Mouse (Mus musculus): Measurements from ENCODE around the gene Efnb3.
A peak's percentile ranks its signal among the peaks of the same experiment; 100 is the strongest.

Efnb3 gene

DNA sequence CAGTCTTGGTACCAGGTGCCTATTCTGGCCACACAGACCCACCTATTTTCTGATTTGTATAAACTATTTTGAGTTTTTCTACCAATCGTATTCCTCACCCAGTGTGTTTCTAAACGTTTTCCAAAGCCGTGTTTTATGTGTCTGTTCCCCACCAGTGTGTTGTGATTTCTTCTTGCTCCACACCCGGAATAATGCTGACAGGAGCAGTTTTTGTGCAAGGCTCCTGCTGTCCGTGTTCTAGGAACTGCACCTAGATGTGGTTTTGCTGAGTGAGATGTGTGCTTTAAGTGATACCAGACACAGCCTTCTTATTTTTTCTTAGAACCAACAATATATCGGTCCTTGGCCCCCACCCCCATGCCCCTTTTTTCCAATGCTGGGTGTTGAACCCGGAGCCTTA is 24.0 kb upstream of the Efnb3 start:
- no peak for DNase-seq (ENCODE audit: inconsistent age in 2 of 2, low spot score in 1 of 2)

DNA sequence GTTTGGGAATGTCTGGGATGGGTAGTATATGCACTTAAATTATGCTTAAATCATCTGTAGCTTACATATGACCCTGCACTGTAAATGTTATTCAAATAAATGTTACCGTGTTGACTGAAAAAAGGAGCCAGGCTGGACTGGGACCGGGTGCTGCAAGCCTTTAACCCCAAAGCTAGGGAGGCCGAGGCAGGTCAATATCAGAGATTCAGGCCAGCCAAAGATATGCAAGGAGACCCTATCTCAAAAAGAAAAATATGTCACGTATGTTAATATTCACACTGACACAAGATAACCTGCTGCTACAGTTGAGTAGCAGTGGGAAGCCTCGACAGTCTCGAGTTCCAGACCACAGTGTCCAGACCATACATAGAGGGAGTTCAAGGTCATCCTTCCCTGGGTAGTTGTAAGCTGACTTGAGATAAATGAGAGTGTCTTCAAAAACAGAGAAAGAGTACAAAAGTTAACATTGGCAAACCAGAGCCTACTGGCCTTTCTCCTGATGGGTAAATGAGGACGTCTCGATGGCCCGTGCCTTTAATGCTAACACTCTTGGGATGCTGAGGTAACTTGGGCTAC is 22.3 kb upstream of the Efnb3 start:
- no peak for DNase-seq (ENCODE audit: inconsistent age in 2 of 2, low spot score in 1 of 2)

DNA sequence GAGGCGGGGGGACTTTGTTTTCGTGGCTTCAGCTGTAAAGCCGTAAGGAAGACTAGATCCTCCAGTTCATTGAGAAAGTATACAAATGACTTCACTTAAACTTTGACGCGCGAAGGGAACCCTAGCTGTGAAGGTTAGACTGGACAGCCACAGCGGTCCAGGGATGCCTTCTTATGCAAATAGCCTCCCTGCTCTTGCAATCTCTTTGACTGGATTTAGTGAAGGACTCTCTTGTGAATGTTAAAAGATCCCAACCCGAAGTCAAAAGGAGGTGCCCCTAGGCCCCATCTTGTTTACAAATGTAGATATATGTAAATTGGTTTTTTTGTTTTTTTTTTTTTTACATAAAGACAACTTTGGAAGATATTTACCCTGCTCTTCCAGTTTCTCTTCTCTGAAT is 21.8 kb upstream of the Efnb3 start:
- DNase-seq (ENCODE audit: inconsistent age in 2 of 2, low spot score in 1 of 2) = no peak

DNA sequence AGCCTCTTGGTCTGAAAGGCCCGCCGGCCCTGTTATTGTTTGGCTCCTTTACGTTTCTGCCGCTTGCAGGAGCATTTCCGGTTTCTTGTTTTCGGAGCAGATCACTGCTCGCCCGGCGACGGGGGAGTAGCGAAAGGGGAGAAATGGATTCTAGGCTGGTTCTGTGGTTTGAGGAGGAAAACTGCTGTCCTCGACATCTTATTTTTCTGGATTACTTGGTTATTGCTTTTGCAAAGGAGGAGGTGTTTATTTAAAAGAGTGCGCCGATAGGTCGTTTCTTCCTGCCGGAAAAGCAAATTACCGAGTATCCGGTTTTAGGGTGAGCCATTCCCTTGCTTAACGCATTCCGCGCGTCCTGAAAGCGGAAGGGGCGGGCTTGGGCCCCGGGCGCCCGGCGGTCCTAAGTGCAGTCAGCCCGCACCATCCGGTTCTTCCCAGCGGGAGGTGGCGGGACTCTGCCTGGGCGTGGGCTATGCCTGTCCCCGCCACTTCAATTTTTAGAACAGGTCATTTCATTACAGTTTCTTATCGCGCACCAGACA is 21.2 kb upstream of the Efnb3 start:
- peak; percentile 92 to 97 for DNase-seq (ENCODE audit: inconsistent age in 2 of 2, low spot score in 1 of 2)

DNA sequence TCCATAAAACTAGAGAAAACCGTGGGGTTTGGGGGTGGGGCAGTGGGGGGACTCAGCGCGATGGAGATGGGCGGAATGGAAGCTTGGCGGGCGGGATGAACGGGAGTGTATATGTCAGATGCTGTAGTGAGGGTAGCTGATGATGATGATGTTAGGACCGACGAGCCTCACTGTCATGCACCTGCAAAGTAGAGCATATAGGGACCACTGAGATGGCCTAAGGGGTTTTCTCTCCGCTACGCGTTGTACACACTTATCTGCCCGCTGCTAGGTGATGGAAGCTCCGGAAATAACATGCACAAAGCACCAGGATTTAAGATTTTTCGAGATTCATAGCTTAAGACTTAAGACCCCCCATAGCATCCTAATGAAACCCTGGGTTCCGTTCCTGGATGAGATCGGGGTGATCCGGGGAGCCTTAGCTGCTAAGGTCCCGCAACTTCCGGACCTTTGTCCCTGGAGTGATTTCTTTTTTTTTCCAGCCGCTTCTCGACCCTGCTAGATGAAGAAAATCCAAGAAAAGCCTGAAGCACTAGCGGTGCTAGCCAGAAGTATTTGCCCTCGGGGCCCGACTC is 20.7 kb upstream of the Efnb3 start:
- no peak for DNase-seq (ENCODE audit: inconsistent age in 2 of 2, low spot score in 1 of 2)

DNA sequence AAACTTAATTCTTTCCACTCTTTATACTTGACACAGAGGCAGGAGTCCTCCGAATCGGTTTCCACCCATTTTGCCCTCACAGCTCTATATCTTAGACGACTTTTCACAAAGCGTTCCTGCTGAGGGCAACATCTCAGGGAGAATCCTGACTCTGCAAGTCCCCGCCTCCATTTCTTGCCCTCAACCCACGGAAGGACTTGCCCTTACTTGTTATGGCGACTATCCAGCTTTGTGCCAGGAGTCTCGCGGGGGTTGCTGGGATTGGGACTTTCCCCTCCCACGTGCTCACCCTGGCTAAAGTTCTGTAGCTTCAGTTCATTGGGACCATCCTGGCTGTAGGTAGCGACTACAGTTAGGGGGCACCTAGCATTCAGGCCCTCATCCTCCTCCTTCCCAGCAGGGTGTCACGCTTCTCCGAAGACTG is 20.1 kb upstream of the Efnb3 start, which contains the start of the genes Wrap53 and Trp53:
Wrap53 (minus strand) TSS at position 165 of the 424 bp plus-strand sequence.
Trp53 (plus strand) TSS at position 269 of the 424 bp plus-strand sequence.
- peak; percentile 92 to 97 for DNase-seq (ENCODE audit: inconsistent age in 2 of 2, low spot score in 1 of 2)

DNA sequence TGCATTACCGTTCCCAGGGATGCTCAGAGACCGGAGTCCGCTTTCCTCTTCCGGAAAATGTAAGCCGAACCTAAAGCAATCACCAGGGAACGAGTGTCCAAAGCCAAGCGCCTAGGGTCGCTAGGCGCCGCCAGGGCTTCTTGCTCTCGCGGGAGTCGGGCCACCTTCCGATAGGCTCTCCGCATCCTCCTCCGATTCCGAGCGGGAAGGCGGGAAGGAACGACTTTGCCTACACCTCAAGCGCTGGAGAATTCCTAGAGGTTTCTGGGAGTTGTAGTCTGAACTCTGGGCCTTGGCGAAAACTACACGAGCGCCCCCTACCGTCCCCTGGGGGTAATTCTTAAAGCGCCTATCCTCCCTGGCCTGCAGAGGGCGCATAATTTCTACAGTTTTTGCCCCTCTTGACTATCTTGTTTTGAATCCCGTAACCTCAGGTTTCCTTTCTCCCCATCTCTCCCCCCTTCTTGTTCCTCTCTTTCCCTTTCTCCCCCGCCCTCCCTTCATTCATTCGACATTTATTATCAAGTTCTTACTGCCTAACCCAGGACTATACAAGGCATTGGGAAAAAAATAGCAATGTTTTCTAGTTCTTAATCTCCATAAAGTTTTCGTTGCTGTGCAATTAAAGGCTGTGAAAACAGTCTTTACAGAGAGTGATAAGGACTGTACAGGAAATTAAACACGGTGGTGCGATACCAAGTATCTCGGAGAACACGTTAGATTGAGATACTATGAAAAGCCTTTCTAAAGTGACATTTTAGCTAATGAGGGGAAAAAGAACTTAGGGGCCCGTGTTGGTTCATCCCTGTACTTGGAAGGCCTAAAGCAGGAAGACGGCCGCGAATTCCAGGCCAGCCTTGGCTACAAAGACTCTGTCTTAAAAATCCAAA is 19.4 kb upstream of the Efnb3 start:
- DNase-seq (ENCODE audit: inconsistent age in 2 of 2, low spot score in 1 of 2) = peak; percentile 97 to 100

DNA sequence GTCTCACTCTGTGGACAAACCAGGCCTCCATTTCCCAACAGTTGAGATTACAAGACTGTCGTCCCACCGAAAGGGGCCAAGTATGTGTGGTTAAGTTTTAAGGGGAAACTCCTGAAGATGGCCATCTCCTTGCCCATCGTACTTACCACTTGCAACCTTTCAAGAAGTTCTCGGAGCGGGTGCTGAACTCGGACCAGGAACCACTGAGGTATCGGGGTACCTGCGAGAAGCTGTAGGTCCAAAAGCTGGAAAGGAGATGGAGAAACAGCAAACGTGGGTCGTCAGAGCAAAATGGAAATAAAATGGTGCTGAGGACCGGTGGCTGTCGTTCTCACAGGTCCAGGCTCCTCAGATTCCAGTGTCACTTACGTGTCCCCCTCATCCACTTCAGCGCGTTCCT is 18.3 kb upstream of the Efnb3 start:
- no peak for DNase-seq (ENCODE audit: inconsistent age in 2 of 2, low spot score in 1 of 2)

DNA sequence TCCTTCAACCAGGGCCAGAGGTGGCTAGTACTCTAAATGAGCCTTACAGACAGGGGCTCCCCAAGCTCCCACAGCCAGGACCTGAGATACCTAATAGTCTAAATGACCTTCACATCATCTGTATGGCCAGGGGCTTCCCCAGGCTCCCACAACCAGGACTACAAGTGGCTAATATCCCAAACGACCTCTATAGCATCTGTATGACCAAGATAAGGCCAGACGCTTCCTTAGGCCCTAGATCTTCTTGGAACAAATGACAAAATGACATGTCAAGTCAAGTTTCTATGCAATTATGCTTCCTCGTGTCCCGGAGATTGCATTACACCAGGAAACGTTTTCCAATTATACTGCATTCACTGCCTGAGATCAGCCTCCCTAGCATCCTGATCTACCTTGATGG is 16.3 kb upstream of the Efnb3 start:
- DNase-seq (ENCODE audit: inconsistent age in 2 of 2, low spot score in 1 of 2) = no peak

DNA sequence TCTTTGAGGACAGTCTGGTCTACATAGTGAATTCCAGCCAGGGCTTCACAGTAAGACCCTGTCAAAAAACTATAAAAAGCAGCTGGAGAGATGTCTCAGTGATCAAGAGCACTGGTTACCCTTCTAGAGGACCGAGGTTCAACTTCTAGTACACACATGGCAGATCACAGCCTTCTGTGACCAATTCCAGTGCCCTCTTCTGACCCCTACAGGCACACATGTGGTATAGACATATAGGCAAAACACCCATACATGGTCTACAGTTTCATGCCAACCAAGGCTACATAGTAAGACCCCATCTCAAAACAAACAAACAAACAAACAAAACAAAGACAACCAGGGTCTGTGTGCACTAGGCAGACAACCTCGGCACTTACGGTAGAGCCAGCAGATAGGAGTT is 15.2 kb upstream of the Efnb3 start:
- DNase-seq (ENCODE audit: inconsistent age in 2 of 2, low spot score in 1 of 2) = no peak

DNA sequence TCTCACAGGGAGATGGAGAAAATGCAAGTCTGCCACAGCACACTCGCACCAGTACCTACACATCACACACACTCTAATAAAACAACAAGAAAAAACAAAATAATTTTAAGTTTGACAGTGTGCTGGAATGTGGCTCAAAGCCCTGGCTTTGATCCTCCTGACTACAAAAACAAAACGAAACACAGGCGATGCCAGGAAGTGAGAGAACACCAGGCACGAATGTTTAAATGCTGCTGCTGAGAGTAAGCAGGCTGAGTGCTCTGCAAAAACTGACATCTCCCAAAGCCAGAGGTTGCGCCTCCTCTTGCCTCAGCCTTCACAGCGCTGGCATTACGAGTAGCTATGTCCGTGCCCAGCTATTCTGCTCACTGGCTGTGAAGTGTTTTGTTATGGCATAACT is 5.1 kb upstream of the Efnb3 start:
- no peak for DNase-seq (ENCODE audit: inconsistent age in 2 of 2, low spot score in 1 of 2)

DNA sequence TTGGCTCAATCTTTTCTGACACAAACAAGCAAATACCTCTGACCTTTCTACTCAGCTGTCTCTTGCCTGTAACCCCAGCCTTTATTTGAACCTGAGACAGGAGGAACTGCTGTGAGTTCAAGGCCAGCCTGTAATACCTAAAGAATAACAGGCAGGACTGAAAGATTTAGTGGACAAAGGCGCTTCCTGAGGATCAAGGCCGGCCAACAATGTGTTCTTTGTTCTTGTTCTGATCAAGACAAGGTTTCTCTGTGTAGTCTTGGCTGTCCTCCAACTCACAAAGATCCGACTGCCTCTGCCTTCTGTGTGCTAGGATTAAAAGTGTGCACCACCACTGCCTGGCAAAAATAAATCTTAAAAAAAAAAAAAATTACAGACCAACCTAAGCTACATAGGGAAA is 4.4 kb upstream of the Efnb3 start:
- DNase-seq (ENCODE audit: inconsistent age in 2 of 2, low spot score in 1 of 2) = no peak

DNA sequence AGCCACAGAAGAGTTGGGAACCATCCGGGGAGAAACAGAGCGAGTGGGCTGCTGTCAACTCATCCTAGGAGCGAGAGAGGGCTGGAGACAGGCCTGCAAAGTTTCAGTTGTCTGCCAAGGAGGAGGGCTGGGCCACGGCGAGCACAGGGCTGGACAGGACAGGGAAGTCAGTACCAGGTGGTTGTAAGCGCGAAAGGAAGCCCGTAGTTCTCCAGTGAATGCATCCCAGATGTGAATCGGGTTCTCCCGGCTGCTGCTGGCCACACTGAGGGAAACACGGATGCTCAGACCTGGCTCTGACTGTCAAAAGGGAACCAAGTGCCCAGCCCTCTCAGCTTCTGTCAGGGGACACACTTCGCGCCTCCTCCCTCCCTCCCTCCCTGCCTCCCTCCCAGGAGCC is 3.4 kb upstream of the Efnb3 start:
- no peak for DNase-seq (ENCODE audit: inconsistent age in 2 of 2, low spot score in 1 of 2)

DNA sequence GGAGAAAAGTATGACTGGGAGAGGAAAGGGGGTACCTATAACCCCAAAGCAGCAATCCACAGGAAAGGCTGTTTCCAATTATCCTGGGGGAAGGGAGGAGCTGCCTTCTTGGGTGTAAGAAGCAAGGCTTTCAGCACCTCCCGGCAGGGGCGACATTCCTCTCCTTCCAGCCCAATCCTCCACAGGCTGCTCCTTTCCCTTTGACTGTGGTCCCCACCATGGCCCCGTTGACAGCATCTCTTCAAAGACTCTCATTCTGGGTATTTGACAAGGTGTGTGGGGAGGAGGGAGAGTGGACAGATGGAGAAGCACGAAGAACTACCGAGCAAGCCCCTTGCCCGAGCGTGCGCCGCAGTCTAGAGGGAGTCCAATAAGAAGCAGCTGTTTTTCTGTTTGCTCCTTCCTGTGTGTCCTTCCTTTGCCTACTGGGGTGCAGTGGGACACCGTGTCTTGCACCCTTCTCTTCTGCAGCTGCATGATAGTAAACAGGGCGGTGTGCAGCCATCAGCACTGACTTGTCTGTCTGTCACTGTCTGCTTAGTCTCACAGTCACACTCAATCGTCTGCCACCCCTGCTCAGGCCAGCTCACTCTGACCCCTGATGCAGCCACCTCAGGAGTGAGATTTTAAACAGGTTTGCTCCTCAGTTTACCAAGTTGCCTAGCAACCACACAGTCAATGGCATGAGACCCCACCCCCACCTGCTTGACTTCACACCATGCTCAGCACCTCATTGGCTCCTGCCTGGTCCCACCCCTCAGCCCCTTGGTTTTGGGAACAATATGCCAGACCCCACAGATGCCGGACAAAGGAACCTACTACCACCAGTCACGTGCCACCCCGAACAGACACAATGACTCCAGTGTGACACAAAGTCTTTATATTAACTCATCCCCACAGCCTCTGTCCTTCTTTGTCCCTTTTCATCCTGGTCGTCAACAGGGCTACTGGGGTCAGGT is 1.2 kb upstream of the Efnb3 start:
- no peak for DNase-seq (ENCODE audit: inconsistent age in 2 of 2, low spot score in 1 of 2)

DNA sequence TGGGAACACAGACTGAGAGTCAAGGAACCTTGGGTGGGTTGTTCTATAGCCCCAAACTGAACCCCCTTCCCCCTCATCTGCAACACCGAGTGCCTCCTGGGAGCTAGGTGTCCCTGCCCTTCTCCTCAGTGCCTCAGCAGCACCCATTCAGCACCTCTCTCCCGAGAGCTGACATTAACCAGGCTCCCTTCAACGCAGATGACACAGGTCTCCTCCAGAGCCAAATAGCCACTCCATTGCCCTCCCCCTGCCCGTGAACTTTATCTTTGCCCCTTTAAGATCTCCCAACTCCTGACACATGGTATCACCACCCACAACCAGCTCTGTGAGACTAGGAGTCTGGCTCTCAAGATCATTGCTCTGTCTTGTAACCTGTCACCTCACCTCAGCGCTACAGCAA is 822 bp downstream of the Efnb3 start:
- DNase-seq (ENCODE audit: inconsistent age in 2 of 2, low spot score in 1 of 2) = peak in 1 of 2 experiments; percentile 38

DNA sequence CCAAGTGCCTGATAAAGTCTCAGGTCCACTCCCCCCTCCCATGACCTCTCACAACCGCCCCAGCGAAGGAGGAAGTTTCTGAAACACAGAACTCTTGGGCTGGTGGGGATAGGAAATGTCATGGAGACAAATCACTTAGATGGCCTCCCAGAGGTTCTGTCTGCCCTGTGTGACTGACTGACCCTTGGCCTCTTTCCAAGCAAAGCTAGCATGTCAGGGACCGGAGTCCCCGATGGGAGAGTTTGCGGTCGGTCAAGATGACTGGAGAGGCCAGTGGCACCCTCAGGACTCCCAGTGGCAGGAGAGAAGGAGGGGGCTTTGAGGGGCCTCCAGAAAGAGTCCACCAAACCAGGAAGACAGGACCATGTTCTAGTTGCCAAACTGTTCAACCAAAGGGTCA is 1.2 kb downstream of the Efnb3 start:
- DNase-seq (ENCODE audit: inconsistent age in 2 of 2, low spot score in 1 of 2) = peak in 1 of 2 experiments; percentile 45

DNA sequence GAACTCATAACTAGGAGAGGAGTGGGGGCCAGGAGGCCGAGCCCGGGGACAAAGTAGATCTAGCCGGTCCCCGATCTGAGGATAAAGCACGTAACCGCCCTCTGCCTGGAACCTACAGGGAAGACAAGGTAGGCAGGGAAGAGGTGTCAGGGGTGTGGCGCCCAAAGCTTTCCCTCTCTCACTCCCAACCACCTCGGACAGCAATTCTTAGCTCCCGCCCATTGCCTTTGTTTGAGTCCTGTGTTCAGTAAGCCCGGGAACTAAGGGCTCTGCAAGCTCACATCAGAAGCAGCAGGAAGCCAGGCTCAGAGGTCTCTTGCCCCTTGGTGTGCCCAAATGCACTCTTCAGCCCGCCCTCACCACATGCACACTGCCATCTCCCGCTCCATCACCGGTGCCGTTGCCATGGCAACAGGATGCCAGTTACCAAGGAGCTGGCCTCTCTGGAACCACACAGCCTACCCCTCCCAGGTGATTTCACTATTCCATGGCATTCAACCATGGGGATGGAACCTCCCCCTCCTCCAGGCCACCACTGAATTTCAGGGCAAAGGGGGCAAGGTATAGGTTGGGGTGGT is 2.5 kb downstream of the Efnb3 start:
- DNase-seq (ENCODE audit: inconsistent age in 2 of 2, low spot score in 1 of 2) = no peak

DNA sequence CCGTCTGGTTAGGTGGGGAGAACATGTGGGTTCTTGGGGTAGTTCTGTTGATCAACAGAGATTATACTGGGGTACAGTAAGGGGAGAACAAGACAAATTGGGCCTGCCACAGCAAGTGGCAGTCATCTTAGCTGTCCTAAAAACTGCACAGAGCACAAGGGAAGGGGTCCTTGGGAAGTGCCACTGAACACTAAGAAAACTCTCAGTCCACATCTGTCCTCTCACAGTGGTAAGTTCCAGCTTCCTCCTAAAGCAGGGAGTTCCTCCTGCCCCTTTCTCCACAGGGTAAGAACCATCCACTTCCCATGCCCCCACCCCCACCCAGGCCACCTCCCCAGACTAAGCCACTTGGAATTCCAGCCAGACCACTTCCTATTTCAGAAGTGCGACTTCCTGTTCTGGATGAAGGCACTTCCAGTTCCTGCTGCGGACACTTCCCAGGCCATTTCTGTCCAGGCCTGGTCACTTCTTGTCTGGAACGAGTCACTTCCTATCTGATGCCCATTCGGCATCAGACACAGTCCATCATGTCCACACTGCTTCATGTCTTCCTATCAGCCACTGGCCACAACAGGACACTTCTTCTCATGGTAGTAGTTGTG is 5.4 kb downstream of the Efnb3 start:
- no peak for DNase-seq (ENCODE audit: inconsistent age in 2 of 2, low spot score in 1 of 2)

DNA sequence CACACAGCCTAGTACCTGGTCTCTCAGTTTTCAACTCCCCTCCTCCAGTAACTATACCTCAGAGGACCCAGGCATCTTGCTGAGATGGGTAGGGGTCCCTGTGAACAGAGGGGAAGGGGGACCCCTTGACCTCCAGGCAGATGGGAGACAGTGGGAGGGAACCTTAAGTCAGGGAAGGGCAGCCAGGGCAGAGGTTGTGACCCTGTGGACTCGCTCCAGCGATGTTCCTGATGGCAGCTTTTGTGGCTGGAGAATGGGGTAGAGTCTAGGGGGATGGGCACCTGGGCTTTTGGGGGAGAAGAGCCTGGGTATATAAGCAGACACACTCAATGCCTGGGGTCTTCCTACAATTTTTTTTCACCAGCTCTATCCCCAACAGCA is 6.7 kb downstream of the Efnb3 start:
- DNase-seq (ENCODE audit: inconsistent age in 2 of 2, low spot score in 1 of 2) = no peak
